Mouse (Mus musculus): ENCODE data around the gene Dnajc14. TPM values are rescaled to one million over a fixed set of nuclear protein-coding genes. Genes with fewer than 3 reads are reported as not detected.

The Dnajc14 gene
- total RNA-seq, 2 experiments from 2014 or later: 61.9 to 63.1 TPM

Other genes with a start within 250 kb of the Dnajc14 start
- gene Pa2g4, start 238.1 kb upstream of the Dnajc14 start, total RNA-seq (2021): 10 to 100 TPM; 80.0 to 83.7 TPM
- 1 to 10 TPM; 1.1 to 2.2 TPM for gene Erbb3, start 214.4 kb upstream of the Dnajc14 start, total RNA-seq (2021)
- gene Rps26, start 177.3 kb upstream of the Dnajc14 start, total RNA-seq (2021): 100 to 1,000 TPM; 382 to 405 TPM
- gene Ikzf4, start 158.1 kb upstream of the Dnajc14 start, total RNA-seq (2021): 10 to 100 TPM; 18.5 to 19.8 TPM
- 10 to 100 TPM; 11.1 to 11.8 TPM for gene Suox, start 130.0 kb upstream of the Dnajc14 start, total RNA-seq (2021)
- 100 to 1,000 TPM; 120 to 121 TPM for gene Rab5b, start 107.8 kb upstream of the Dnajc14 start, total RNA-seq (2021)
- gene Pmel, start 99.9 kb upstream of the Dnajc14 start, total RNA-seq (2021): under 1 TPM; 0.51 to 0.63 TPM
- gene Cdk2, start 99.0 kb upstream of the Dnajc14 start, total RNA-seq (2021): 1 to 10 TPM; 4.3 to 4.7 TPM
- gene Dgka, start 59.2 kb upstream of the Dnajc14 start, total RNA-seq (2021): 1 to 10 TPM; 5.7 to 5.8 TPM
- 10 to 100 TPM; 34.3 to 34.6 TPM for gene Pym1, start 56.2 kb upstream of the Dnajc14 start, total RNA-seq (2021)
- gene Mmp19, start 13.2 kb upstream of the Dnajc14 start, total RNA-seq (2021): under 1 TPM; 0.49 to 0.59 TPM
- 10 to 100 TPM; 12.2 to 12.5 TPM for gene Tmem198b, start 308 bp downstream of the Dnajc14 start, total RNA-seq (2021)
- 10 to 100 TPM; 37.4 to 42.2 TPM for gene Sarnp, start 13.3 kb downstream of the Dnajc14 start, total RNA-seq (2021)
- gene Ormdl2, start 17.6 kb downstream of the Dnajc14 start, total RNA-seq (2021): 1 to 10 TPM; 4.4 to 6.7 TPM
- 10 to 100 TPM; 13.2 to 16.2 TPM for gene Gdf11, start 87.7 kb downstream of the Dnajc14 start, total RNA-seq (2021)
- gene Cd63, start 96.9 kb downstream of the Dnajc14 start, total RNA-seq (2021): 10 to 100 TPM; 63.0 to 66.0 TPM
- gene Rdh5, start 118.8 kb downstream of the Dnajc14 start, total RNA-seq (2021): 1 to 10 TPM; 5.5 to 6.1 TPM
- gene Bloc1s1, start 120.0 kb downstream of the Dnajc14 start, total RNA-seq (2021): 10 to 100 TPM; 84.3 to 85.3 TPM
- gene Itga7, start 129.8 kb downstream of the Dnajc14 start, total RNA-seq (2021): 10 to 100 TPM; 14.2 to 14.9 TPM
- gene Mettl7b, start 156.9 kb downstream of the Dnajc14 start, total RNA-seq (2021): not detected
- gene Olfr9, start 185.4 kb downstream of the Dnajc14 start, total RNA-seq (2021): not detected
- gene Olfr763, start 206.7 kb downstream of the Dnajc14 start, total RNA-seq (2021): not detected
- gene Olfr764-ps1, start 235.8 kb downstream of the Dnajc14 start, total RNA-seq (2021): not detected
- not detected for gene Olfr765, start 245.9 kb downstream of the Dnajc14 start, total RNA-seq (2021)